Mouse (Mus musculus) 416B (cell line): Measurements from ENCODE around the gene Kctd20.
A peak's percentile ranks its signal among the peaks of the same experiment; 100 is the strongest.

Experiments
- DNase-seq: peaks from one replicate; pipeline ENCODE4 v3.0.0; 2011; ENCODE audit warnings: low read depth

The Kctd20 gene

GRCm38 (mm10) chr17:28951831-28952799 lies at the start of gene Kctd20:
Kctd20 (plus strand) TSS chr17:28951950.
- peak; percentile 92 for DNase-seq

- peak; percentile 68 for DNase-seq
Measured at GRCm38 (mm10) chr17:28904546-28905376, 47.0 kb upstream of the Kctd20 start.

- no peak for DNase-seq
Measured at GRCm38 (mm10) chr17:28905377-28905916, 46.3 kb upstream of the Kctd20 start.

- no peak for DNase-seq
Measured at GRCm38 (mm10) chr17:28907959-28908358, 43.8 kb upstream of the Kctd20 start.

- DNase-seq = no peak
Measured at GRCm38 (mm10) chr17:28909252-28909941, 42.4 kb upstream of the Kctd20 start.

GRCm38 (mm10) chr17:28910139-28910538 lies 41.6 kb upstream of the Kctd20 start:
- no peak for DNase-seq

- no peak for DNase-seq
Measured at GRCm38 (mm10) chr17:28913200-28913599, 38.5 kb upstream of the Kctd20 start.

- no peak for DNase-seq
Measured at GRCm38 (mm10) chr17:28913940-28914339, 37.8 kb upstream of the Kctd20 start.

GRCm38 (mm10) chr17:28915060-28915628 lies 36.6 kb upstream of the Kctd20 start, which contains the start of gene 4930539E08Rik:
4930539E08Rik (minus strand) TSS chr17:28915324.
- DNase-seq = no peak

- no peak for DNase-seq
Measured at GRCm38 (mm10) chr17:28916520-28916919, 35.2 kb upstream of the Kctd20 start.

- peak; percentile 45 for DNase-seq
Measured at GRCm38 (mm10) chr17:28921086-28921485, 30.7 kb upstream of the Kctd20 start.

GRCm38 (mm10) chr17:28922096-28922495 lies 29.7 kb upstream of the Kctd20 start:
- peak; percentile 62 for DNase-seq

- DNase-seq = no peak
Measured at GRCm38 (mm10) chr17:28924957-28925595, 26.7 kb upstream of the Kctd20 start.

- DNase-seq = peak; percentile 76
Measured at GRCm38 (mm10) chr17:28926380-28926779, 25.4 kb upstream of the Kctd20 start.

GRCm38 (mm10) chr17:28926866-28927635 lies 24.7 kb upstream of the Kctd20 start:
- DNase-seq = peak; percentile 77

- no peak for DNase-seq
Measured at GRCm38 (mm10) chr17:28928004-28928403, 23.7 kb upstream of the Kctd20 start.

- no peak for DNase-seq
Measured at GRCm38 (mm10) chr17:28929369-28929768, 22.4 kb upstream of the Kctd20 start.

GRCm38 (mm10) chr17:28930392-28931074 lies 21.2 kb upstream of the Kctd20 start:
- peak; percentile 48 for DNase-seq

- DNase-seq = peak; percentile 70
Measured at GRCm38 (mm10) chr17:28931436-28932211, 20.1 kb upstream of the Kctd20 start.
